Mouse (Mus musculus) stomach, postnatal 0 days (tissue): ENCODE measurements at regions not wholly inside any gene's neighbourhood (a gene's known extent, or its start where the extent isn't known, plus 50 kb on each side); places are given as distances from the start of the nearest gene placed in this dataset.

Source experiments
- CTCF ChIP-seq: IDR thresholded peaks from 2 replicates; pipeline ENCODE4 v1.5.1; 2016; ENCODE audit warnings: antibody characterized with exemption, low read depth, mild to moderate bottlenecking, moderate library complexity
- EP300 ChIP-seq: optimal IDR thresholded peaks from 2 replicates; pipeline ENCODE3; 2016; ENCODE audit warnings: antibody characterized with exemption

GRCm38 (mm10) chr15:74396029-74396428, 240.1 kb downstream of the Mroh4 start:
- TF ChIP-seq EP300 (no peak), CTCF (no peak)
